Mouse (Mus musculus) bone marrow macrophage, adult 2 months (primary cell): Measurements from ENCODE around the gene Msantd3.

Experiments
- CTCF ChIP-seq: IDR thresholded peaks from 2 replicates; pipeline ENCODE4 v1.5.1; 2012; ENCODE audit warnings: low read depth, mild to moderate bottlenecking, low read length, moderate library complexity
- POLR2A ChIP-seq: IDR thresholded peaks from 2 replicates; pipeline ENCODE4 v1.6.1; 2012; ENCODE audit warnings: mild to moderate bottlenecking, low read depth, low read length, borderline replicate concordance

DNA sequence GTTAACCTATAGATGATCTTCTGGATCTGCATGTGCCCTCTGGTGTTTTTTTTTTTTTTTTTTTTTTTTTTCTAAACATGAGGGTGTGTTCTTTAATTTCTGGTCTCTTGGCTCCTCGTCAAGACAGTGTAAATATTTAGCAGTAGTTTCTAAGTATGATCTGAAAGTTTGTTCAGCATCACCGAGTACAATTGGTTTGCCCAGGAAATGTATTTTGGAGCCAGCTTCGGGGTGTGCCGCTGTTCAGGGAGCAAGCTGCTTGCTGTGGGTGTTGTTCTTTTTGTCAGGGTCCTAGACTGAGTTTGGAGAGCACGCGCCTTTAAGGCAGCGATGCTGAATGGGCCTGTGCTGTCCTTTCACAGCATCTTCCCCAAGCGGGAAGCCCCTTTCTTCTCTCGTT lies 48.8 kb downstream of the Msantd3 start:
- no peak for TF ChIP-seq CTCF
- TF ChIP-seq POLR2A = no peak
